Mouse (Mus musculus): ENCODE data around the gene Per2.

GRCm38 (mm10) chr1:91490322-91490721 lies 31.2 kb upstream of the Per2 start:
- TF ChIP-seq TAL1 (IDR thresholded peaks at IDR 0.05; ENCODE audit: low read length) (no peak), GATA1 (IDR thresholded peaks at IDR 0.05; ENCODE audit: low read length) (no peak)
